Mouse (Mus musculus): Measurements from ENCODE around the gene Acacb. TPM values are rescaled to one million over a fixed set of nuclear protein-coding genes. Genes with fewer than 3 reads are reported as not detected.

Acacb gene
- polyA plus RNA-seq, 1 experiment from 2014 or later, result 16.1 TPM

DNA sequence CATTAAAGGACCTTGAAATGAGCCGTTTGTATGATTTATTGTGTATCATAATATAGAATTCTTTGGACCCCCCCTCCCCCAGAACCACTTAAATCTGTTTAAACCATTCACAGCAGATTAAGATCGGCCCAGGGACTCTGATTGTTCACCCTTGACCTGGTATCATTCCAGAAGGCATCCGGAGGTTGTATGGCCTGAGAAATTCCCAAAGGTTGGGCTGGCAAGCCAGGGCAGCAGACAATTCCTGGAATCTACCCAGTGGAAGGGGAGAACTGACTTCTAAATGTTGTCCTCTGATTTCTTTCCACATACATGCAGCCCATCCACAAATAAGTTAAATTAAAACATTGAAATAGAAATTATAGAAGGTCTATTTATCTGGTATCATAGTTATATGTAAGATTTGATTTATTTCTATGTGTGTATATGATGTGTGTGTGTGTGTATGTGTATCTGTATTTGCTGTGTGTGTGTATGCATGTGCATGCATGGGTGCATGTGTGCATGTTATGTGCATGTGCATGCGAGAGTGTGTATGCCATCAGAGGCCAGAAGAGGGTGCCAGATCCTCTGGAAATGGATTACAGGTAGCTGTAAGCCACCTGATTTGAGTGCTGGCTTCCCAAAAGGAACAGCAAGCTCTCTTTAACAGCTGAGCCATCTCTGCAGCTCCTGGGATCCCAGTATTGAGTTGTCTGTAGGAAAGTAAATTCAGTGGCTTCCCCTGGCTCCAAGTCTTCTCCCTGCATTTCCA, 31.8 kb downstream of the Acacb start:
- H3K9me3 ChIP-seq (replicated peaks), result no peaks in the 10 kb centered on the region
- peaks cover 21% of the 10 kb centered on the region for H3K4me1 ChIP-seq (replicated peaks)
- H3K4me2 ChIP-seq, result no peak overlapping the region
- ATAC-seq (ENCODE audit: insufficient number of reproducible peaks, low FRiP score), result no peak
- WGBS, result 87% methylated on average over 4 of the region's 4 CpGs
- H3K27me3 ChIP-seq (replicated peaks), result no peaks in the 10 kb centered on the region
- no peak overlapping the region for H3K9ac ChIP-seq
- H3K4me3 ChIP-seq, result no peak overlapping the region
- H3K36me3 ChIP-seq, result no peaks in the 10 kb centered on the region
- H3K27ac ChIP-seq (ENCODE audit: poor library complexity, severe bottlenecking), result no peak overlapping the region

DNA sequence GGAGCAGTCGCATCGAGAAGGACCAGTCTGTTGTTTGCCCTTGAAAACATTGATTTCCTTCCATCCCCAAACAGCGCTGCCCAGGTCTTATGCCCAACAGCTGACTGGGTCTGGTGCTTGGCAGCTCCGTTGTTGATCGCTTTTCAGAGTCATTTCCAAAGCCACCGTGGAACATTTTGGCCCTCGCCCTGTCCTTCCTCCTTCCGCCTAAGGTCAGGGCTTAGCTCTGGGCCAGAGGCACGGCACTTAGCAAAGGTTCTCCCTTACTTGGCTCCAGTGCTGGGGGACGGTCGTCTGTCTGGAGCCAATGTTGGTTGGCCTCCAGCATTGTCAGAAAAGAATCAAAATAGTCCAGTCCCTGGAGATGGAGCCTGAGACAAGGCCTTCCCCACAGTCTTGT, 33.2 kb downstream of the Acacb start:
- H3K36me3 ChIP-seq, result no peaks in the 10 kb centered on the region
- no peaks in the 10 kb centered on the region for H3K9me3 ChIP-seq (replicated peaks)
- no peak overlapping the region for H3K9ac ChIP-seq
- WGBS, result 78% methylated on average over 11 of the region's 11 CpGs
- no peaks in the 10 kb centered on the region for H3K27me3 ChIP-seq (replicated peaks)
- H3K4me2 ChIP-seq, result no peak overlapping the region
- H3K27ac ChIP-seq (ENCODE audit: poor library complexity, severe bottlenecking), result no peak overlapping the region
- ATAC-seq (ENCODE audit: insufficient number of reproducible peaks, low FRiP score), result no peak
- H3K4me3 ChIP-seq, result no peak overlapping the region
- peaks cover 12% of the 10 kb centered on the region for H3K4me1 ChIP-seq (replicated peaks)

DNA sequence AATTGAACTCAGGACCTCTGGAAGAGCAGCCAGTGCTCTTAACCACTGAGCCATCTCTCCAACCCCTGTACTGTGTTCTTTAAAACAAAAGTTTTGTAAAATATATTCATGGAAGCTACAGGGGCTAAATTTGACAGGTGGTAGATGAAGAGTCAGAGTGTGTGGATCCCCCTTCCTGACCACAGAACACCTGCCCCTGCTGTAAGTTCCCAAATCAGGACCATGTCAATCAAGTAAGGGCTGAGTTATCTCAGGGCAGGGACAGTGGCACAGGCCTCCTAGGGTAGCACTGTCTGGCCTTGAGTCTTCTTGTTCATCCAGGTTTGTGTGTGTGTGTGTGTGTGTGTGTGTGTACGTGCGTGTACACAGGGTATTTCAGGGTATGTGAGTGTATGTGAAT, 37.2 kb downstream of the Acacb start:
- Histone ChIP-seq H3K9me3 (replicated peaks) (no peaks in the 10 kb centered on the region), H3K27ac (ENCODE audit: poor library complexity, severe bottlenecking) (no peak overlapping the region), H3K4me3 (no peak overlapping the region), H3K36me3 (peaks cover 14% of the 10 kb centered on the region), H3K4me2 (no peak overlapping the region), H3K9ac (no peak overlapping the region; the same call in 1 of the 2 replicates), H3K4me1 (replicated peaks) (peaks cover 11% of the 10 kb centered on the region), H3K27me3 (replicated peaks) (no peaks in the 10 kb centered on the region)
- ATAC-seq (ENCODE audit: insufficient number of reproducible peaks, low FRiP score), result no peak
- WGBS, result 87% methylated on average over 2 of the region's 2 CpGs

DNA sequence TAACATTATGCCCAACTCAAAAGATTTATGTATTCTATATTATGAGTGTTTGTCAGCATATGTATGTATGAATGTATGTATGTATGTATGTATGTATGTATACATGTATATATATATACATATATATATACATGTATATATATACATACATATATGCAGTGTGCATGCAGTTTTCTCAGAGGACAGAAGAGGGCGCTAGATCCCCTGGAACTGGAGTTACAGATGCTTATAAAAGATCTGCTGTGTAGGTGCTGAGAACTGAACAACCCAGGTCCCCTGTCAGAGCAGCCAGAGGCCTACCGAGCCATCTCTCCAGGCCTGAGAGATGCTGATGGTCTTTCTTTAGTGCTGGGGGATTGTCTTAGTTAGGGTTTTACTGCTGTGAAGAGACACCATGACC, 40.8 kb downstream of the Acacb start:
- 63% methylated on average over 2 of the region's 2 CpGs for WGBS
- H3K9me3 ChIP-seq (replicated peaks), result no peaks in the 10 kb centered on the region
- H3K27me3 ChIP-seq (replicated peaks), result no peaks in the 10 kb centered on the region
- no peak for ATAC-seq (ENCODE audit: insufficient number of reproducible peaks, low FRiP score)
- no peak overlapping the region for H3K4me2 ChIP-seq
- H3K27ac ChIP-seq (ENCODE audit: poor library complexity, severe bottlenecking), result no peak overlapping the region
- no peak overlapping the region for H3K4me3 ChIP-seq
- peaks cover 47% of the 10 kb centered on the region for H3K36me3 ChIP-seq
- H3K9ac ChIP-seq, result no peak overlapping the region
- peaks cover 11% of the 10 kb centered on the region for H3K4me1 ChIP-seq (replicated peaks)

DNA sequence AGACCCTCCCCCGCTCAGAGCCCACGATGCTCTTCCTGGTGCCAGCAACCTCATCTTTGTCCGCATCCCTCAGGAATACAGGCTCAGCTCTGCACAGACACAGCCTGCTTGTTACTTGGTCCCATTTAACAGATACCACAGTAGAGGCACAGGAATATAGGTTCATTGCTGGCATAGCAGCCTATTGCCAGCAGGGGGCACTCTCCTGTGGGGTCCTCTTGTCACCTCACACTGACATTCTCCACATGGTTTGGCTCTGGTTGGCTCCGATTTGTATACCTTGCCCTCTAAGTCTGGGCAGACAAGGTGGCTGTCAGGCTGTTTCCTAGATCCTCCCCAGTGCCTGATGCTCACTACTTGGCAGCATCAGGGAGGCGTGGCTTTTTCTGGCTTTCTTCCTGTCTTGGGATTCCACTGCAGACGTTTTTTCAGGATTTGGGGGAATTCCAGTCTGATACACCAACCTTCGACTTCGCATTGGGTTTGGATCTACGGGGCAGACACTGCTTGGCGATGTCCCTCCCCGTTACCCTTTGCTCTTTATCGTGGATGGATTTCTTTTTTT, 42.6 kb downstream of the Acacb start:
- 73% methylated on average over 12 of the region's 12 CpGs for WGBS
- Histone ChIP-seq H3K36me3 (peaks cover 57% of the 10 kb centered on the region), H3K9ac (no peak overlapping the region), H3K9me3 (replicated peaks) (no peaks in the 10 kb centered on the region), H3K4me1 (replicated peaks) (peaks cover 11% of the 10 kb centered on the region), H3K4me2 (no peak overlapping the region), H3K4me3 (no peak overlapping the region), H3K27me3 (replicated peaks) (no peaks in the 10 kb centered on the region), H3K27ac (ENCODE audit: poor library complexity, severe bottlenecking) (no peak overlapping the region)
- ATAC-seq (ENCODE audit: insufficient number of reproducible peaks, low FRiP score), result no peak

DNA sequence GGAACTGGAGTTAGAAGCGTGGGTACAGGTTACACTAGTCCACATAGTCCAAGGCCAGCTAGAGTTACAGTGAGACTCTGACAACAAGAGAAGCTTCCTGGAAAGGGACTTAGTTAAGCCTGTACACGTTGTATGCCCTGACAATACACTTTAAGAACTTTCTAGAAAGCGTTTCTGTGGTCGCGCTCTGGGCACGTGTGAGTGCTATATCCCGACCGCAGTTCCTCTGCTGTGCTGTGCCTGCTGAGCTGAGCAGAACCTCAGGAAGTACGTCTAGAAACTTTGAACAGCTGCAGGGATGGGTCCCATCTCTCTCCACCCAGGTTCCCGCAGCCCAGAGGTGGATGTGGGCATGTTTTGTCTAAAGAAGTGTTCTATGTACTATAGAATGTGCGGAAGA, 47.8 kb downstream of the Acacb start:
- H3K4me3 ChIP-seq, result no peak overlapping the region
- peaks cover 83% of the 10 kb centered on the region for H3K36me3 ChIP-seq
- H3K27me3 ChIP-seq (replicated peaks), result no peaks in the 10 kb centered on the region
- WGBS, result 82% methylated on average over 11 of the region's 11 CpGs
- no peaks in the 10 kb centered on the region for H3K9me3 ChIP-seq (replicated peaks)
- no peaks in the 10 kb centered on the region for H3K4me1 ChIP-seq (replicated peaks)
- no peak overlapping the region for H3K27ac ChIP-seq (ENCODE audit: poor library complexity, severe bottlenecking)
- no peak overlapping the region for H3K9ac ChIP-seq
- ATAC-seq (ENCODE audit: insufficient number of reproducible peaks, low FRiP score), result no peak
- no peak overlapping the region for H3K4me2 ChIP-seq

DNA sequence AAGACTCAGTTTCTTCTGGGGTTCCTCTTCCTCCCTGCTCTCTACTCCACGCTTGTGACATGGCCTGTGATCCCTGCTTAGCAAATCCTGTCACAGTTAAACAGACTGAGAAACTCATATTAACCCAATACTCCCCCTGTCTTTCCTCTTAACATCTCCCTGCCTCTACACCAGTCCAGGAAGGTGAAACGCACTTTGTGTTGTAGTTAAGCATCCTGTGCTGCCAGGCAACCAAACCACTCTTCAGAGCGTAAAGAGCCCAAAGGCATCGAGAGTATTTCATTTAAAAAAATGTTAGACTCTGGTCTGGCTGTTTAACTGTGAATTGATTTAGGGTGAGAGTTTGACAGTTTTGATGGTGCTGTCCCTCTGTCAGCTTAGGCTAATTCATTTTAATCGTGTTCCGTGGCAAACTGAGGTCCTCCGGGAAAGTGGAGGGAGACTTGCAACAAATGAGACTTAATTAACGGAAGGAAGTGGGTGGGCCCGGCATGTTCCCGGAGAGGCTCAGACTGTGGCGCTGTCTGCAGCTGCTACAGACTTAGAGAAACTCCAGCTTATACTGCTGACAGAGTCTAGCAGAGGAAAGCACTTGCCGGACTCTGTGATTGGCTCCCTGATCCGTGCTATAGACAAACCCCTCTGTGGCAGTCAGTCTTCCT, 52.9 kb downstream of the Acacb start:
- ATAC-seq (ENCODE audit: insufficient number of reproducible peaks, low FRiP score), result 0 out of 2 replicates have a peak, but pooled peaks have one; percentile 40
- Histone ChIP-seq H3K27me3 (replicated peaks) (no peaks in the 10 kb centered on the region), H3K36me3 (peaks cover 72% of the 10 kb centered on the region), H3K9ac (no peak overlapping the region), H3K4me2 (peak overlapping the region; percentile 8; the same call in 1 of the 2 replicates), H3K27ac (ENCODE audit: poor library complexity, severe bottlenecking) (no peak overlapping the region), H3K9me3 (replicated peaks) (no peaks in the 10 kb centered on the region), H3K4me3 (no peak overlapping the region), H3K4me1 (replicated peaks) (0 out of 2 replicates have a peak, but pooled peaks cover 2% of the 10 kb centered on the region)
- WGBS, result 28% methylated on average over 13 of the region's 13 CpGs

DNA sequence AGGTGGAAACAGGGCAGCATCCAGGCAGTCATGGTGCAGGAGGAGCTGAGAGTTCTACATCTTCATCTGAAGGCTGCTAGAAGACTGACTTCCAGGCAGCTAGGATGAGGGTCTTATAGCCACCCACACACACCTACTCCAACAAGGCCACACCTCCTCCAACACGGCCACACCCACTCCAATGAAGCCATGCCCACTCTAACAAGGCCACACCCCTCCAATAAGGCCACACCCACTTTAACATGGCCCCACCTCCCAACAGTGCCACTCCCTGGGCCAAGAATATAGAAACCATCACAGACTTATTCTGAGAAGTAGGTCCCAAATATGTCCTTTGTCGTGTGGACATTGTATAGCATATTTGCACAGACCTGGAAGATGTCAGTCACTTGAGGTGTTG, 59.8 kb downstream of the Acacb start:
- 68% methylated on average over 2 of the region's 2 CpGs for WGBS
- Histone ChIP-seq H3K4me3 (no peak overlapping the region), H3K4me1 (replicated peaks) (no peaks in the 10 kb centered on the region), H3K36me3 (peaks cover 71% of the 10 kb centered on the region), H3K27me3 (replicated peaks) (no peaks in the 10 kb centered on the region), H3K9me3 (replicated peaks) (0 out of 2 replicates have a peak, but pooled peaks cover 3% of the 10 kb centered on the region), H3K4me2 (no peak overlapping the region), H3K27ac (ENCODE audit: poor library complexity, severe bottlenecking) (no peak overlapping the region), H3K9ac (no peak overlapping the region)
- ATAC-seq (ENCODE audit: insufficient number of reproducible peaks, low FRiP score), result no peak

DNA sequence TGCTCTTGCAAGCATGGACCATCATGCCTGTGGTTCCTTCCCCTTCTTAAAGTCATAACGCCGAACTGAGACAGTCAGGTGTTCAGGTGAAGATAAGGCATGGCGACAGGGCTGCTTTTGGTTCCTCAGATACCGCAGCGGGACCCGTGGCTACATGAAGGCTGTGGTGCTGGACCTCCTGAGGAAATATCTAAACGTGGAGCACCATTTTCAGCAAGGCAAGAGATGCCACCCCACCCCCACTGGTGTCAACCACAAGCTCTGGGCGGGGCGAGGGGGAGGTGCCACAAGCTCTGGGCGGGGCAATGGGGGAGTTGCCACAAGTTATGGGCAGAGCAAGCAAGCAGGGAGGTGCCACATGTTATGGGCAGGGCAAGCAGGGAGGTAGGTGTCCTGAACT, 66.8 kb downstream of the Acacb start:
- H3K9ac ChIP-seq, result no peak overlapping the region
- no peak overlapping the region for H3K4me2 ChIP-seq
- H3K36me3 ChIP-seq, result peaks cover 79% of the 10 kb centered on the region
- no peaks in the 10 kb centered on the region for H3K27me3 ChIP-seq (replicated peaks)
- no peak overlapping the region for H3K4me3 ChIP-seq
- H3K9me3 ChIP-seq (replicated peaks), result no peaks in the 10 kb centered on the region
- 61% methylated on average over 10 of the region's 10 CpGs for WGBS
- no peaks in the 10 kb centered on the region for H3K4me1 ChIP-seq (replicated peaks)
- ATAC-seq (ENCODE audit: insufficient number of reproducible peaks, low FRiP score), result no peak
- no peak overlapping the region for H3K27ac ChIP-seq (ENCODE audit: poor library complexity, severe bottlenecking)

DNA sequence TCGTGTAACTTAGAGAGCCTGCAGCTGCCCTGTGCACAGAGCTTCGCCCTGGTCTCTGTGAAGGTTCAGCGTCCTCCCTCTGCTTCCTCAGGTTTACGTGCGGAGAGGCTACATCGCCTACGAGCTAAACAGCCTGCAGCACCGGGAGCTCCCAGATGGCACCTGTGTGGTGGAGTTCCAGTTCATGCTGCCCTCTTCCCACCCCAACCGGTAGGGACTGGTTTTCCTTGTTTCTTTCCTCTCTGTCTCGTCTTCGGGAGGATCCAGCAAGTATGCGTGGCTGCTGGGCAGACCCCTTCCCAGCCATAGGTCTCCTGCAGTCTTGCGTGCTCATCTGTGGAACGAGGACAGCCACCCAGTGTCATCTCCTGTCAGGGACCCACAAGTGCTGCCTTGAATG, 72.4 kb downstream of the Acacb start:
- Histone ChIP-seq H3K9me3 (replicated peaks) (peaks cover under 1% of the 10 kb centered on the region), H3K4me1 (replicated peaks) (no peaks in the 10 kb centered on the region), H3K27ac (ENCODE audit: poor library complexity, severe bottlenecking) (no peak overlapping the region), H3K9ac (no peak overlapping the region), H3K36me3 (peaks cover 67% of the 10 kb centered on the region), H3K4me3 (no peak overlapping the region), H3K27me3 (replicated peaks) (no peaks in the 10 kb centered on the region), H3K4me2 (no peak overlapping the region)
- 84% methylated on average over 14 of the region's 14 CpGs for WGBS
- ATAC-seq (ENCODE audit: insufficient number of reproducible peaks, low FRiP score), result no peak

DNA sequence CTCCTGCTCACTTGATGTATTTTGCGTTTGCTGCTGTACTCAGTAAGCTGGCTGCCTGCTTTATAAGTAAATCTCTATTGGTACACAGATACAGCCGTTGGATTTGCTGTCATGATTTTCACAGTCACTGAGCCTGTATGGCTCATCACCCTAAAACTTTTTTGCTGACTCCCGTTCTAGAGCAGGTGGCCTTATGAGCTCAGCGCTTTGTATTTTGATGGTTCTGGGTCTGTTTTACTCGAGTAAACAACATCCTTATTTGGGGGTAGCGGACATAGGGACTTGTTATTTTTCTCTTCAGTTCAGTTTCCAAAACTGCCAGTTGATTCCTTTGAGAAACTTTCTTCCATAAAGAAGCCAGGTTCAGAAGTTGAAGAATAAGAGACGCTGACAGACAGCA, 79.7 kb downstream of the Acacb start:
- no peak for ATAC-seq (ENCODE audit: insufficient number of reproducible peaks, low FRiP score)
- WGBS, result 89% methylated on average over 7 of the region's 7 CpGs
- no peaks in the 10 kb centered on the region for H3K4me1 ChIP-seq (replicated peaks)
- H3K9ac ChIP-seq, result no peak overlapping the region
- peaks cover 86% of the 10 kb centered on the region for H3K36me3 ChIP-seq
- H3K27ac ChIP-seq (ENCODE audit: poor library complexity, severe bottlenecking), result no peak overlapping the region
- no peak overlapping the region for H3K4me2 ChIP-seq
- H3K27me3 ChIP-seq (replicated peaks), result no peaks in the 10 kb centered on the region
- H3K9me3 ChIP-seq (replicated peaks), result peaks cover 22% of the 10 kb centered on the region
- H3K4me3 ChIP-seq, result no peak overlapping the region

All from heart, embryonic 12.5 days (tissue).